In genomic region chr8:84660819-84661457, GRCm38 (mm10) we compare ENCODE assay signal across 7 mouse cellular contexts. TPM values are rescaled to one million over a fixed set of nuclear protein-coding genes. Genes with fewer than 3 reads are reported as not detected.
DNase-seq lines count a peak whose midpoint lies in the region; ATAC-seq lines count a peak whose summit lies in the region.

No protein-coding gene starts in this region.

- peak overlapping the region; percentile 98 for H3K27ac ChIP-seq in brown adipose tissue, adult 24 weeks (replicated peaks; ENCODE audit: low read depth, low read length)
- peak overlapping the region; percentile 96 for H3K27ac ChIP-seq in heart, embryonic 11.5 days (ENCODE audit: low read depth, low read length)
- peak overlapping the region; percentile 97 for H3K27ac ChIP-seq in kidney, embryonic 15.5 days
- H3K27ac ChIP-seq in stomach, embryonic 14.5 days (ENCODE audit: low read length), result peak overlapping the region; percentile 97

- DNase-seq in Muller cell, postnatal 12 days (ENCODE audit: inconsistent ontology term), result peak; percentile 63
- peak; percentile 79 for DNase-seq in lung, postnatal 14 days
- DNase-seq in layer of hippocampus, adult 9-11 months, result no peak

- no peaks in the 10 kb centered on the region for H3K36me3 ChIP-seq in heart, embryonic 11.5 days (ENCODE audit: control insufficient read depth, insufficient read depth, low read length)
- no peaks in the 10 kb centered on the region for H3K36me3 ChIP-seq in kidney, embryonic 15.5 days
- H3K36me3 ChIP-seq in stomach, embryonic 14.5 days (ENCODE audit: control insufficient read depth, insufficient read depth, low read length), result no peaks in the 10 kb centered on the region

- H3K9me3 ChIP-seq in heart, embryonic 11.5 days (replicated peaks; ENCODE audit: control insufficient read depth, low read length), result no peaks in the 10 kb centered on the region
- no peaks in the 10 kb centered on the region for H3K9me3 ChIP-seq in kidney, embryonic 15.5 days (replicated peaks)
- no peaks in the 10 kb centered on the region for H3K9me3 ChIP-seq in stomach, embryonic 14.5 days (ENCODE audit: control insufficient read depth, low read depth, low read length)

- H3K9ac ChIP-seq in heart, embryonic 11.5 days (ENCODE audit: low read depth, low read length), result peak overlapping the region; percentile 98
- H3K9ac ChIP-seq in kidney, embryonic 15.5 days, result peak overlapping the region; percentile 88
- peak overlapping the region; percentile 92 for H3K9ac ChIP-seq in stomach, embryonic 14.5 days (replicated peaks; ENCODE audit: low read depth, low read length)

- peaks cover 3% of the 10 kb centered on the region for H3K4me1 ChIP-seq in brown adipose tissue, adult 24 weeks (ENCODE audit: control insufficient read depth, insufficient read depth, insufficient read length, low read length)
- peaks cover 48% of the 10 kb centered on the region for H3K4me1 ChIP-seq in heart, embryonic 11.5 days (ENCODE audit: control insufficient read depth, insufficient read depth, low read length)
- peaks cover 67% of the 10 kb centered on the region for H3K4me1 ChIP-seq in kidney, embryonic 15.5 days
- H3K4me1 ChIP-seq in stomach, embryonic 14.5 days (ENCODE audit: control insufficient read depth, insufficient read depth, low read length), result peaks cover 36% of the 10 kb centered on the region

- H3K4me2 ChIP-seq in heart, embryonic 11.5 days, result peak overlapping the region; percentile 93
- peak overlapping the region; percentile 75 for H3K4me2 ChIP-seq in kidney, embryonic 15.5 days
- peak overlapping the region; percentile 66 for H3K4me2 ChIP-seq in stomach, embryonic 14.5 days (replicated peaks; ENCODE audit: low read depth, low read length)

- H3K4me3 ChIP-seq in brown adipose tissue, adult 24 weeks (ENCODE audit: insufficient read depth, low read depth, low read length), result peak overlapping the region; percentile 74
- peak overlapping the region; percentile 95 for H3K4me3 ChIP-seq in heart, embryonic 11.5 days (ENCODE audit: low read depth, low read length)
- peak overlapping the region; percentile 74 for H3K4me3 ChIP-seq in kidney, embryonic 15.5 days (replicated peaks)
- peak overlapping the region; percentile 98 for H3K4me3 ChIP-seq in stomach, embryonic 14.5 days (ENCODE audit: low read depth, low read length)

- WGBS in heart, embryonic 11.5 days (ENCODE audit: insufficient replicate concordance), result under 1% methylated on average over 20 of the region's 20 CpGs
- 1% methylated on average over 20 of the region's 20 CpGs for WGBS in kidney, embryonic 15.5 days
- under 1% methylated on average over 20 of the region's 20 CpGs for WGBS in stomach, embryonic 14.5 days

- no peak for ATAC-seq in heart, embryonic 11.5 days (replicated peaks; ENCODE audit: insufficient number of reproducible peaks, low FRiP score, low TSS enrichment)
- ATAC-seq in kidney, embryonic 15.5 days (replicated peaks; ENCODE audit: low FRiP score), result no peak
- no peak for ATAC-seq in stomach, embryonic 14.5 days (ENCODE audit: insufficient number of reproducible peaks, insufficient read depth, low FRiP score, low read depth)

- H3K27me3 ChIP-seq in heart, embryonic 11.5 days (ENCODE audit: control insufficient read depth, insufficient read depth, low read length), result no peaks in the 10 kb centered on the region
- no peaks in the 10 kb centered on the region for H3K27me3 ChIP-seq in kidney, embryonic 15.5 days
- no peaks in the 10 kb centered on the region for H3K27me3 ChIP-seq in stomach, embryonic 14.5 days (ENCODE audit: control insufficient read depth, insufficient read depth, low read length)

RNA-seq across cellular contexts. Expression of gene Ier2, which starts 1.7 kb away (rescaled TPM):
- 17.2 and 62.3 TPM in 2 replicates for polyA plus RNA-seq in brown adipose tissue, adult 24 weeks (2012; ENCODE audit: insufficient read depth, insufficient read length, missing spikeins)
- polyA plus RNA-seq in heart, embryonic 11.5 days (2014; fragmentation: Nextera tagmentation; extraction: Ambion mirVana), result 52.3 and 55.9 TPM in 2 replicates
- polyA plus RNA-seq in kidney, embryonic 15.5 days (2015; fragmentation: Nextera tagmentation; extraction: Ambion mirVana), result 73.4 and 80.3 TPM in 2 replicates
- polyA plus RNA-seq in stomach, embryonic 14.5 days (2014; fragmentation: Nextera tagmentation; extraction: Ambion mirVana), result 73.1 and 83.4 TPM in 2 replicates

RNA-seq across cellular contexts. Expression of gene Trmt1, which starts 25.2 kb away (rescaled TPM):
- polyA plus RNA-seq in brown adipose tissue, adult 24 weeks (2012; ENCODE audit: insufficient read depth, insufficient read length, missing spikeins), result 25.1 and 33.4 TPM in 2 replicates
- 49.7 and 51.6 TPM in 2 replicates for polyA plus RNA-seq in heart, embryonic 11.5 days (2014; fragmentation: Nextera tagmentation; extraction: Ambion mirVana)
- polyA plus RNA-seq in kidney, embryonic 15.5 days (2015; fragmentation: Nextera tagmentation; extraction: Ambion mirVana), result 68.7 and 73.8 TPM in 2 replicates
- polyA plus RNA-seq in stomach, embryonic 14.5 days (2014; fragmentation: Nextera tagmentation; extraction: Ambion mirVana), result 64.6 and 65.7 TPM in 2 replicates

RNA-seq across cellular contexts. Expression of gene Nacc1, which starts 26.7 kb away (rescaled TPM):
- polyA plus RNA-seq in brown adipose tissue, adult 24 weeks (2012; ENCODE audit: insufficient read depth, insufficient read length, missing spikeins), result 19.0 and 22.9 TPM in 2 replicates
- polyA plus RNA-seq in heart, embryonic 11.5 days (2014; fragmentation: Nextera tagmentation; extraction: Ambion mirVana), result 19.1 and 19.6 TPM in 2 replicates
- 23.9 and 25.6 TPM in 2 replicates for polyA plus RNA-seq in kidney, embryonic 15.5 days (2015; fragmentation: Nextera tagmentation; extraction: Ambion mirVana)
- polyA plus RNA-seq in stomach, embryonic 14.5 days (2014; fragmentation: Nextera tagmentation; extraction: Ambion mirVana), result 25.1 and 25.7 TPM in 2 replicates

RNA-seq across cellular contexts. Expression of gene Lyl1, which starts 40.3 kb away (rescaled TPM):
- polyA plus RNA-seq in brown adipose tissue, adult 24 weeks (2012; ENCODE audit: insufficient read depth, insufficient read length, missing spikeins), result 2.9 and 3.1 TPM in 2 replicates
- 19.5 and 22.9 TPM in 2 replicates for polyA plus RNA-seq in heart, embryonic 11.5 days (2014; fragmentation: Nextera tagmentation; extraction: Ambion mirVana)
- 7.6 and 7.8 TPM in 2 replicates for polyA plus RNA-seq in kidney, embryonic 15.5 days (2015; fragmentation: Nextera tagmentation; extraction: Ambion mirVana)
- polyA plus RNA-seq in stomach, embryonic 14.5 days (2014; fragmentation: Nextera tagmentation; extraction: Ambion mirVana), result 4.6 and 5.0 TPM in 2 replicates
